Mouse (Mus musculus): ENCODE results near the gene Elmod1. TPM values are rescaled to one million over a fixed set of nuclear protein-coding genes. Genes with fewer than 3 reads are reported as not detected.

Elmod1 gene
- polyA plus RNA-seq, 1 experiment: not detected

DNA sequence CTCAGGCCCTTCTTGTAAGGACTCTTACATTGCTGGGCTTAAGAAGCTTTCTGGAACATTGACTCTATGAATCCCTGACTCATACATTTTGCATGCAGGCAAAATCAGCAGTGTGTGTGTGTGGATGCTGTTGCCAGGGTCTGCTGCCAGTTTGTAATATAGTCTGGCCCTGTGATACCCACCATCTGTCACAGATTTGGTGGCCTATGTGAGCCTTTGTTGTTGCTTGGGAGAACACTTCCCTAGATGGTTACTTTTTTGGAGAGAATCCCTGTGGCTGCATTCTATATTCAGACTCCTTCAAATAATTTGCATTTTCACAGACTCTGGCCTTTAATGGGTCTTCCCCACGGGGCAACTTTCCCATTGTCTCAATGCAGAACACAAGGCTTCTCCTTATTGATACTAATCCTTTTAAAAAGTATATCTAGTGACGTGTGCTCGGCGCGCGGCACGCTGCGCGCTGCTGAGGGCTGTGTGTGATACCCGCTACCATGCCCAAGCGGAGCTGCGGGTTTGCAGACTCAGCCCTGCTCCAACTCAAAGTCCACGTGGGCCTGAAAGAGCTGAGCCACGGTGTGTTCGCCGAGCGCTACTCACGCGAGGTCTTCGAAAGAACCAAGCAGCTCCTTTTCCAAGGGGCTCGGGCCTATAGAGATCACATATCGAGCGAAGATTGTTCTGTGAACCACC, 91.4 kb downstream of the Elmod1 start:
- Histone ChIP-seq H3K27ac (ENCODE audit: insufficient read depth, low read depth, low read length) (no peak overlapping the region), H3K4me3 (ENCODE audit: insufficient read depth, low read length) (no peak overlapping the region), H3K4me1 (ENCODE audit: control insufficient read depth, insufficient read depth, low read length) (no peaks in the 10 kb centered on the region)
- no peak for TF ChIP-seq CTCF (IDR thresholded peaks at IDR 0.05; ENCODE audit: low read depth, low read length)
- no peak for TF ChIP-seq POLR2A (IDR thresholded peaks at IDR 0.05; ENCODE audit: borderline replicate concordance, low read depth, low read length)

DNA sequence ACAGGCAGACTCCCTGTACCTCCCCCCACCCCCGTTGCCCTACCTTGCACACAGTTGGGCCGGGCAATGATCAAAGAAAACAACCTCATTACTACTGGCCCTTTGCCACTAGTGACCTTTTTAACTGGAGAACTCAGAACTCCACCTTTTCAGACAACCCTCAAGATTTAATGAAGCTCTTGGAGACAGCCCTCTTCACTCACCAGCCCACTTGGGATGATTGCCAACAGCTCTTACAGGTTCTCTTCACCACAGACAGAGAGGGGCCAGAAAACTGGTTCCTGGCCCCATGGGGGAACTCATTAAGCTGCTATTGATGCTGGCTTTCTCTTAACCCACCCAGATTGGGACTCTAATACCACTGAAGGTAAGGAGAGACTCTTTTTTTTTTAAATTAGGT, 97.7 kb downstream of the Elmod1 start:
- Histone ChIP-seq H3K4me1 (ENCODE audit: control insufficient read depth, insufficient read depth, low read length) (no peaks in the 10 kb centered on the region), H3K27ac (ENCODE audit: insufficient read depth, low read depth, low read length) (no peak overlapping the region), H3K4me3 (ENCODE audit: insufficient read depth, low read length) (no peak overlapping the region)
- TF ChIP-seq CTCF (IDR thresholded peaks at IDR 0.05; ENCODE audit: low read depth, low read length) (no peak), POLR2A (IDR thresholded peaks at IDR 0.05; ENCODE audit: borderline replicate concordance, low read depth, low read length) (no peak)

DNA sequence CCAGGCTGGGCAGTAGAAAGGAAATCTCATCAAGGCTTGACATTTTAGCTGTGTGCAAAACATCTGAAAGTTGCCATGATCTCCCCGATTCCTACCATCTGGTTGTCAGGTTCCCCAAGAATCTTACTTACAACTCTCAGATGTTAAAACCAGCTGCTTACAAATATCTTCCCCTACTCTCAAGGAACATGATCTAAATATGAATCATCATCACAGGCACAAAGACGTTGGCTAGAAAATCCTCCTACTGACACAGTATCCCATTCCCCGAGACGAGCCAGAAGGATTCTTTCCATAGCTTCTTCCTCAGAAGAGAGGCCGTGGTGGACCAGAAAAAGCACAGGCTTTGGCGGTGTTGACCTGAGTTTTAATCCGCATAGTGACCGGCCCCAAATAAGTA, 101.9 kb downstream of the Elmod1 start:
- Histone ChIP-seq H3K4me3 (ENCODE audit: insufficient read depth, low read length) (no peak overlapping the region), H3K4me1 (ENCODE audit: control insufficient read depth, insufficient read depth, low read length) (no peaks in the 10 kb centered on the region), H3K27ac (ENCODE audit: insufficient read depth, low read depth, low read length) (no peak overlapping the region)
- TF ChIP-seq POLR2A (IDR thresholded peaks at IDR 0.05; ENCODE audit: borderline replicate concordance, low read depth, low read length): no peak
- no peak for TF ChIP-seq CTCF (IDR thresholded peaks at IDR 0.05; ENCODE audit: low read depth, low read length)

Other genes with a start within 250 kb of the Elmod1 start
- not detected in 2 replicates for gene Slc35f2, start 203.8 kb downstream of the Elmod1 start, polyA plus RNA-seq (2012; ENCODE audit: insufficient read depth, insufficient read length, missing spikeins)
- not detected in 2 replicates for gene Sln, start 125.1 kb downstream of the Elmod1 start, polyA plus RNA-seq (2012; ENCODE audit: insufficient read depth, insufficient read length, missing spikeins)
- gene Tnfaip8l3, start 93.1 kb upstream of the Elmod1 start, polyA plus RNA-seq (2012; ENCODE audit: insufficient read depth, insufficient read length, missing spikeins): not detected in 2 replicates

All from bone marrow macrophage, adult 2 months (primary cell).